Mouse (Mus musculus): Measurements from ENCODE around the gene Ugt1a2.
"Not testable (repeated sequence)": the region's sequence is repeated elsewhere in the genome, so short reads cannot be mapped to it uniquely, and the experiment has no call there.

Gene Ugt1a2

GRCm38 (mm10) chr1:88200456-88200855 is at the start of gene Ugt1a2:
TSS of gene Ugt1a2 (plus strand) at chr1:88200601.
- DNase-seq = no peak

- no peak for DNase-seq
Observed at GRCm38 (mm10) chr1:88158430-88158829, 42.0 kb upstream of the Ugt1a2 start.

GRCm38 (mm10) chr1:88165711-88166110 is 34.7 kb upstream of the Ugt1a2 start, which contains the start of gene Ugt1a5:
TSS of gene Ugt1a5 (plus strand) at chr1:88166012.
- no peak for DNase-seq

- not testable (repeated sequence) for DNase-seq
Observed at GRCm38 (mm10) chr1:88172190-88172589, 28.2 kb upstream of the Ugt1a2 start.

GRCm38 (mm10) chr1:88179657-88180056 is 20.7 kb upstream of the Ugt1a2 start:
- DNase-seq = no peak

GRCm38 (mm10) chr1:88186325-88186935 is 14.0 kb upstream of the Ugt1a2 start:
- no peak for DNase-seq

- DNase-seq = no peak
Observed at GRCm38 (mm10) chr1:88192136-88192535, 8.3 kb upstream of the Ugt1a2 start.

- DNase-seq = no peak
Observed at GRCm38 (mm10) chr1:88195687-88196086, 4.7 kb upstream of the Ugt1a2 start.

GRCm38 (mm10) chr1:88197443-88197842 is 3.0 kb upstream of the Ugt1a2 start:
- no peak for DNase-seq

- no peak for DNase-seq
Observed at GRCm38 (mm10) chr1:88199996-88200395, 405 bp upstream of the Ugt1a2 start.

- peak; percentile 90 for DNase-seq
Observed at GRCm38 (mm10) chr1:88205294-88205922, 5.0 kb downstream of the Ugt1a2 start, which contains the start of gene Dnajb3. TSS of gene Dnajb3 (minus strand) at chr1:88205782.

- DNase-seq = no peak
Observed at GRCm38 (mm10) chr1:88206843-88207479, 6.6 kb downstream of the Ugt1a2 start.

- no peak for DNase-seq
Observed at GRCm38 (mm10) chr1:88211812-88212211, 11.4 kb downstream of the Ugt1a2 start, which contains the start of gene Ugt1a1. TSS of gene Ugt1a1 (plus strand) at chr1:88211959.

- no peak for DNase-seq
Observed at GRCm38 (mm10) chr1:88212341-88213045, 12.1 kb downstream of the Ugt1a2 start.

- DNase-seq = no peak
Observed at GRCm38 (mm10) chr1:88213061-88213460, 12.7 kb downstream of the Ugt1a2 start.

- no peak for DNase-seq
Observed at GRCm38 (mm10) chr1:88213766-88214461, 13.5 kb downstream of the Ugt1a2 start.

- DNase-seq = no peak
Observed at GRCm38 (mm10) chr1:88214462-88214952, 14.1 kb downstream of the Ugt1a2 start.

- no peak for DNase-seq
Observed at GRCm38 (mm10) chr1:88215466-88216380, 15.3 kb downstream of the Ugt1a2 start.

GRCm38 (mm10) chr1:88216551-88216950 is 16.1 kb downstream of the Ugt1a2 start:
- no peak for DNase-seq

- DNase-seq = no peak
Observed at GRCm38 (mm10) chr1:88217144-88217543, 16.7 kb downstream of the Ugt1a2 start.

- no peak for DNase-seq
Observed at GRCm38 (mm10) chr1:88217576-88217975, 17.2 kb downstream of the Ugt1a2 start.
